Mouse (Mus musculus): ENCODE measurements at regions not wholly inside any gene's neighbourhood (a gene's known extent, or its start where the extent isn't known, plus 50 kb on each side); places are given as distances from the start of the nearest gene placed in this dataset.
"Not testable (repeated sequence)": the region's sequence is repeated elsewhere in the genome, so short reads cannot be mapped to it uniquely, and the experiment has no call there.

- ATAC-seq (ENCODE audit: low FRiP score), result no peak
- DNase-seq (ENCODE audit: low spot score, missing footprints), result no peak
- Histone ChIP-seq H3K27ac (ENCODE audit: low read depth, low read length) (no peak overlapping the region), H3K9ac (ENCODE audit: low read length) (no peak overlapping the region), H3K4me2 (no peak overlapping the region), H3K27me3 (ENCODE audit: control insufficient read depth, insufficient read depth, low read length) (no peaks in the 10 kb centered on the region), H3K9me3 (ENCODE audit: control insufficient read depth, low read length) (no peaks in the 10 kb centered on the region), H3K36me3 (ENCODE audit: control insufficient read depth, insufficient read depth, low read length) (no peaks in the 10 kb centered on the region), H3K4me1 (ENCODE audit: control insufficient read depth, insufficient read depth, low read length) (no peaks in the 10 kb centered on the region), H3K4me3 (ENCODE audit: low read depth, low read length) (no peak overlapping the region)
- WGBS, result 66% methylated on average over 1 of the region's 1 CpGs
Measured at GRCm38 (mm10) chr1:161663351-161663750, 124.9 kb downstream of the Fasl start.

DNA sequence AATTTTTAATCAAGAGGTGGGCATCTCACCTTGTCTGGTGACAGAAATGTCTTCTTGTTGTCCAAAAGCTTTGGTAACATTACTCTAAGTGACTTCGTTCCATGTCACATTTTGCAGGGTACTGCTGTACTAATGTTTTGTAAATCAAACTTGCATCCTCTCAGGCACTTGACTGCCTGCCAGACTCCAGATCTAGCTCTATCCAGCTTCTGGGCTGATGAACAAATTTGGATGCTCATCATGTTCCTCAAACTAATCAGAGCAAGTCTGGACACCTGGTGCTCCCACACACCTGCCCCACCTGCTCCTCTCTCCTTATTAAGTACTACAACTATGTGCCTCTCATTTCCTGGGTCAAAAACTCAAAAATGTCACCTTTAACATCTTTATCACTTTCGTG is 126.1 kb downstream of the Fasl start:
- Histone ChIP-seq H3K27ac (ENCODE audit: low read depth, low read length) (no peak overlapping the region), H3K27me3 (ENCODE audit: control insufficient read depth, insufficient read depth, low read length) (no peaks in the 10 kb centered on the region), H3K4me1 (ENCODE audit: control insufficient read depth, insufficient read depth, low read length) (no peaks in the 10 kb centered on the region), H3K36me3 (ENCODE audit: control insufficient read depth, insufficient read depth, low read length) (no peaks in the 10 kb centered on the region), H3K9me3 (ENCODE audit: control insufficient read depth, low read length) (no peaks in the 10 kb centered on the region), H3K4me3 (ENCODE audit: low read depth, low read length) (no peak overlapping the region), H3K9ac (ENCODE audit: low read length) (no peak overlapping the region), H3K4me2 (no peak overlapping the region)
- ATAC-seq (ENCODE audit: low FRiP score), result no peak
- DNase-seq (ENCODE audit: low spot score, missing footprints), result no peak
- WGBS, result 85% methylated on average over 2 of the region's 2 CpGs

DNA sequence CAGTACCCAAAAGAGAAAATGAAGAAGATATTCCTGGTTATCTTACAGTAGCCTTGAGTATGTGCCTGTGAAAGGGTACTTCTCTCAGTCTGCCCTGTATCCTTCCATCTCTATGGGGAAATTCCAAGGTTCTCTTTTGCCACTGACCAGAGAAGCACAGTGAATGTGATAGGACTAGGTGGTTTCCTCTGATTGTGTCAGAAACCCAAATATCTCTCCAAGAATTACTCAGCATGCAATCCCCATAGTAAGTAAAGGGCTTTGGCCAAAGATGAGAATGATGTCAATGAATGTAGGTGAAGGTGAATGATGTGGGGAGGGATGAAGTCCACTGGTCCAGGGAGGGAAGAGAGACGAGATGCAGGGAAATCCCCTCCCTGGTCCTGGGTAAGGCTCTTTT is 130.8 kb downstream of the Fasl start:
- Histone ChIP-seq H3K36me3 (ENCODE audit: control insufficient read depth, insufficient read depth, low read length) (no peaks in the 10 kb centered on the region), H3K4me3 (ENCODE audit: low read depth, low read length) (no peak overlapping the region), H3K9me3 (ENCODE audit: control insufficient read depth, low read length) (no peaks in the 10 kb centered on the region), H3K4me1 (ENCODE audit: control insufficient read depth, insufficient read depth, low read length) (no peaks in the 10 kb centered on the region), H3K4me2 (no peak overlapping the region), H3K27ac (ENCODE audit: low read depth, low read length) (no peak overlapping the region), H3K27me3 (ENCODE audit: control insufficient read depth, insufficient read depth, low read length) (no peaks in the 10 kb centered on the region), H3K9ac (ENCODE audit: low read length) (no peak overlapping the region)
- DNase-seq (ENCODE audit: low spot score, missing footprints) (no peak), ATAC-seq (ENCODE audit: low FRiP score) (no peak)
- WGBS, result 80% methylated on average over 1 of the region's 1 CpGs

GRCm38 (mm10) chr1:161649387-161649786 is 138.9 kb downstream of the Fasl start:
- Histone ChIP-seq H3K4me2 (no peak overlapping the region), H3K9me3 (ENCODE audit: control insufficient read depth, low read length) (no peaks in the 10 kb centered on the region), H3K4me1 (ENCODE audit: control insufficient read depth, insufficient read depth, low read length) (no peaks in the 10 kb centered on the region), H3K27me3 (ENCODE audit: control insufficient read depth, insufficient read depth, low read length) (no peaks in the 10 kb centered on the region), H3K36me3 (ENCODE audit: control insufficient read depth, insufficient read depth, low read length) (no peaks in the 10 kb centered on the region), H3K9ac (ENCODE audit: low read length) (no peak overlapping the region), H3K4me3 (ENCODE audit: low read depth, low read length) (no peak overlapping the region), H3K27ac (ENCODE audit: low read depth, low read length) (no peak overlapping the region)
- ATAC-seq (ENCODE audit: low FRiP score) (no peak), DNase-seq (ENCODE audit: low spot score, missing footprints) (no peak)
- WGBS, result 56% methylated on average over 2 of the region's 2 CpGs

- no peak for ATAC-seq (ENCODE audit: low FRiP score)
Measured at GRCm38 (mm10) chr1:161632098-161632497, 137.6 kb downstream of the Tnfsf18 start.

DNA sequence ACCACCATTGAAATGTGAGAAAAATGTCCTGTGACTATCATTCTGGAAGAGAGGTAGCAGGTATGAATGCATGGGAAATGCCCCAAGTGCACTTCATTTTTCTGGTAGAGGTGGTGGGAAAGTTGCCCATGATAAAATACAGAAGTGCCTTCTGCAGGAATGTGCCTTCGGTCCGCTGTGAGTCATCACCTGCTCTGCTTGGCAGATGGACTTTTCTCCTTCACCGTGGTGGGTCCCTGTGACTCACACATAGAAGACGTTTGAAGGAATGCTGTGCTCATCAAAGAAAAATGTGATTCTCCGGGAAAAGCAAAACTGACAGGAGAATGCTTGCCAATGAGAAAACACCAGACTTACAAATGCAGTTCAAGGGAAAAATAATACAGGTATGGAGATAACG is 126.8 kb downstream of the Tnfsf18 start:
- WGBS, result 85% methylated on average over 6 of the region's 6 CpGs
- ATAC-seq (ENCODE audit: low FRiP score), result no peak

More at GRCm38 (mm10) chr1:161632098-161632497, 137.6 kb downstream of the Tnfsf18 start:
- no peaks in the 10 kb centered on the region for H3K4me1 ChIP-seq (ENCODE audit: control insufficient read depth, insufficient read depth, low read length)
- H3K9me3 ChIP-seq (ENCODE audit: control insufficient read depth, low read length), result no peaks in the 10 kb centered on the region
- H3K27ac ChIP-seq (ENCODE audit: low read depth, low read length), result no peak overlapping the region
- H3K27me3 ChIP-seq (ENCODE audit: control insufficient read depth, insufficient read depth, low read length), result no peaks in the 10 kb centered on the region
- 87% methylated on average over 5 of the region's 5 CpGs for WGBS
- H3K4me3 ChIP-seq (ENCODE audit: low read depth, low read length), result no peak overlapping the region
- no peak overlapping the region for H3K4me2 ChIP-seq
- no peaks in the 10 kb centered on the region for H3K36me3 ChIP-seq (ENCODE audit: control insufficient read depth, insufficient read depth, low read length)
- no peak for DNase-seq (ENCODE audit: low spot score, missing footprints)
- no peak overlapping the region for H3K9ac ChIP-seq (ENCODE audit: low read length)

GRCm38 (mm10) chr1:161614091-161614490 is 119.6 kb downstream of the Tnfsf18 start:
- ATAC-seq (ENCODE audit: low FRiP score); H3K9ac ChIP-seq (ENCODE audit: low read length); H3K9me3 ChIP-seq (ENCODE audit: control insufficient read depth, low read length); H3K4me1 ChIP-seq (ENCODE audit: control insufficient read depth, insufficient read depth, low read length); H3K27ac ChIP-seq (ENCODE audit: low read depth, low read length); H3K4me3 ChIP-seq (ENCODE audit: low read depth, low read length); H3K27me3 ChIP-seq (ENCODE audit: control insufficient read depth, insufficient read depth, low read length); DNase-seq (ENCODE audit: low spot score, missing footprints); H3K36me3 ChIP-seq (ENCODE audit: control insufficient read depth, insufficient read depth, low read length); H3K4me2 ChIP-seq: not testable (repeated sequence)
- 89% methylated on average over 6 of the region's 7 CpGs for WGBS

More for the DNA sequence above, 126.8 kb downstream of the Tnfsf18 start:
- no peak overlapping the region for H3K27ac ChIP-seq (ENCODE audit: low read depth, low read length)
- H3K4me3 ChIP-seq (ENCODE audit: low read depth, low read length), result no peak overlapping the region
- no peak overlapping the region for H3K4me2 ChIP-seq
- no peaks in the 10 kb centered on the region for H3K27me3 ChIP-seq (ENCODE audit: control insufficient read depth, insufficient read depth, low read length)
- H3K9ac ChIP-seq (ENCODE audit: low read length), result no peak overlapping the region
- no peak for DNase-seq (ENCODE audit: low spot score, missing footprints)
- no peaks in the 10 kb centered on the region for H3K9me3 ChIP-seq (ENCODE audit: control insufficient read depth, low read length)
- H3K36me3 ChIP-seq (ENCODE audit: control insufficient read depth, insufficient read depth, low read length), result no peaks in the 10 kb centered on the region
- H3K4me1 ChIP-seq (ENCODE audit: control insufficient read depth, insufficient read depth, low read length), result no peaks in the 10 kb centered on the region

DNA sequence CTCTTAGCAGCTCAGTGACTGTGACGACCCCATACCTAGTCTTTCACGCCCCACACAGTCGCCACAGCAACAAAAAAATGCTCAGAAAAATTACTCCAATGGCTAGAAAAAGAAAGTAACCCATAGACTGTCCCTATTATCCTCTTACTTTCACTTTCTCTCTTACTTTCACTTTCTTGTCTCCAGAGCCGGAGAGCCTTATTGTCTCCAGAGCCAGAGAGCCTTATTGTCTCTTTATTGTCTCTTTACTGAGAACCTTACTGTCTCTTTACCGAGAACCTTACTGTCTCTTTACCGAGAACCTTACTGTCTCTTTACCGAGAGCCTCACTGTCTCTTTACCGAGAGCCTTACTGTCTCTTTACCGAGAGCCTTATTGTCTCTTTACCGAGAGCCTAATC is 119.2 kb downstream of the Tnfsf18 start:
- not testable (repeated sequence) for H3K9me3 ChIP-seq (ENCODE audit: control insufficient read depth, low read length); H3K4me2 ChIP-seq; H3K36me3 ChIP-seq (ENCODE audit: control insufficient read depth, insufficient read depth, low read length); H3K9ac ChIP-seq (ENCODE audit: low read length); ATAC-seq (ENCODE audit: low FRiP score); DNase-seq (ENCODE audit: low spot score, missing footprints); H3K27me3 ChIP-seq (ENCODE audit: control insufficient read depth, insufficient read depth, low read length); H3K27ac ChIP-seq (ENCODE audit: low read depth, low read length); H3K4me3 ChIP-seq (ENCODE audit: low read depth, low read length); H3K4me1 ChIP-seq (ENCODE audit: control insufficient read depth, insufficient read depth, low read length)
- 93% methylated on average over 10 of the region's 10 CpGs for WGBS

DNA sequence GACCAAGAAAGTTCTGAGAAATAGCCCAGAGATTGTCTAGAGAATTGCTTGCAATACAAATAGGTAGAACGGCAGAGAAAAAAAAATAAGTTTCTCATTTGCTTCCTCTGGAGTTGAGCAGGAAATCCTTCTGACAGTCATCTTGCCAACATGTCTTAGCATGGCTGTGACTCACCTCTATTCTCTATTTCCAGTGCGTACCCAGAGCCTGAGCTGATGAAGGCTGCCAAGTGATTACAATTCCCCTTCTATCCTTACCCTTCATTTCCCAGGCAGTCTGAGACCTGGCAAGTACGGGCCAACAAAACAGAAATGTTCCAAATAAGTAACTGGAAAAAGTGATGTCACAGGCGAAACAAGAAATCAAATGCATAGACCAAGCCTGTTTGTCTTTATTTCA is 113.0 kb downstream of the Tnfsf18 start:
- H3K36me3 ChIP-seq (ENCODE audit: control insufficient read depth, insufficient read depth, low read length), result no peaks in the 10 kb centered on the region
- H3K4me2 ChIP-seq, result no peak overlapping the region
- no peak overlapping the region for H3K4me3 ChIP-seq (ENCODE audit: low read depth, low read length)
- no peak overlapping the region for H3K9ac ChIP-seq (ENCODE audit: low read length)
- H3K9me3 ChIP-seq (ENCODE audit: control insufficient read depth, low read length), result no peaks in the 10 kb centered on the region
- H3K4me1 ChIP-seq (ENCODE audit: control insufficient read depth, insufficient read depth, low read length), result no peaks in the 10 kb centered on the region
- H3K27ac ChIP-seq (ENCODE audit: low read depth, low read length), result no peak overlapping the region
- no peaks in the 10 kb centered on the region for H3K27me3 ChIP-seq (ENCODE audit: control insufficient read depth, insufficient read depth, low read length)
- 88% methylated on average over 4 of the region's 4 CpGs for WGBS
- ATAC-seq (ENCODE audit: low FRiP score) (no peak), DNase-seq (ENCODE audit: low spot score, missing footprints) (no peak)

- Histone ChIP-seq H3K36me3 (ENCODE audit: control insufficient read depth, insufficient read depth, low read length) (no peaks in the 10 kb centered on the region), H3K27me3 (ENCODE audit: control insufficient read depth, insufficient read depth, low read length) (no peaks in the 10 kb centered on the region), H3K4me2 (no peak overlapping the region), H3K4me3 (ENCODE audit: low read depth, low read length) (no peak overlapping the region), H3K9ac (ENCODE audit: low read length) (no peak overlapping the region), H3K27ac (ENCODE audit: low read depth, low read length) (no peak overlapping the region), H3K4me1 (ENCODE audit: control insufficient read depth, insufficient read depth, low read length) (no peaks in the 10 kb centered on the region), H3K9me3 (ENCODE audit: control insufficient read depth, low read length) (no peaks in the 10 kb centered on the region)
- DNase-seq (ENCODE audit: low spot score, missing footprints) (no peak), ATAC-seq (ENCODE audit: low FRiP score) (no peak)
- 82% methylated on average over 3 of the region's 3 CpGs for WGBS
Measured at GRCm38 (mm10) chr1:161602150-161602549, 107.7 kb downstream of the Tnfsf18 start.

Data from midbrain, embryonic 11.5 days (tissue).